8 mouse cellular contexts compared by ENCODE assay signal in genomic region chr15:5145196-5145945, GRCm38 (mm10). TPM values are rescaled to one million over a fixed set of nuclear protein-coding genes. Genes with fewer than 3 reads are reported as not detected.
DNase-seq lines count a peak whose midpoint lies in the region; ATAC-seq and TF ChIP-seq lines count a peak whose summit lies in the region.

No protein-coding gene starts in this region.

- intact Hi-C loops in heart, postnatal 14 days (cut with DNase I) = no loop called here

- H3K36me3 ChIP-seq in heart, embryonic 15.5 days = no peaks in the 10 kb centered on the region
- peaks cover 0 to 24% of the 10 kb centered on the region in 2 experiments; a peak in 2 of 4 replicates for H3K36me3 ChIP-seq in MEL (ENCODE audit: control insufficient read depth in 1 of 2, insufficient read depth in 2 of 2, low read length in 2 of 2)
- H3K36me3 ChIP-seq in hindbrain, embryonic 10.5 days = no peaks in the 10 kb centered on the region
- no peaks in the 10 kb centered on the region for H3K36me3 ChIP-seq in midbrain, embryonic 11.5 days (ENCODE audit: control insufficient read depth, insufficient read depth, low read length)

- H3K9ac ChIP-seq in heart, embryonic 15.5 days = peak overlapping the region; percentile 28; the same call in 1 of the 2 replicates
- H3K9ac ChIP-seq in MEL (ENCODE audit: control insufficient read depth, low read depth, low read length, poor library complexity, severe bottlenecking) = peak overlapping the region; percentile 47
- H3K9ac ChIP-seq in midbrain, embryonic 11.5 days (ENCODE audit: low read length) = peak overlapping the region; percentile 36; the same call in 1 of the 2 replicates

- no peaks in the 10 kb centered on the region for H3K9me3 ChIP-seq in heart, embryonic 15.5 days (replicated peaks)
- no peaks in the 10 kb centered on the region for H3K9me3 ChIP-seq in MEL (replicated peaks; ENCODE audit: insufficient read depth, low read length)
- H3K9me3 ChIP-seq in hindbrain, embryonic 10.5 days = no peaks in the 10 kb centered on the region
- H3K9me3 ChIP-seq in midbrain, embryonic 11.5 days (ENCODE audit: control insufficient read depth, low read length) = no peaks in the 10 kb centered on the region

- no peak for TF ChIP-seq EP300 in MEL (IDR thresholded peaks at IDR 0.05; ENCODE audit: low read depth in 1 of 2, low read length in 2 of 2)

- DNase-seq in heart, postnatal 14 days = no peak
- peak; percentile 57 for DNase-seq in MEL (ENCODE audit: low read depth, low spot score)
- DNase-seq in hindbrain, embryonic 10.5 days (ENCODE audit: low spot score) = no peak
- DNase-seq in midbrain, embryonic 11.5 days (ENCODE audit: low spot score, missing footprints) = no peak
- no peak for DNase-seq in adrenal gland, postnatal 10 days
- no peak for DNase-seq in embryo, embryonic 9.5 days (ENCODE audit: extremely low spot score)
- DNase-seq in kidney, adult 8-10 months = no peak

- ATAC-seq in heart, embryonic 15.5 days (replicated peaks; ENCODE audit: insufficient number of reproducible peaks, insufficient read depth, low FRiP score, low read depth) = no peak
- no peak for ATAC-seq in midbrain, embryonic 11.5 days (ENCODE audit: low FRiP score)

- H3K27me3 ChIP-seq in heart, embryonic 15.5 days = no peaks in the 10 kb centered on the region
- no peaks in the 10 kb centered on the region for H3K27me3 ChIP-seq in MEL (ENCODE audit: control insufficient read depth in 1 of 2, insufficient read depth in 2 of 2, low read length in 2 of 2)
- H3K27me3 ChIP-seq in hindbrain, embryonic 10.5 days (ENCODE audit: insufficient read depth, poor library complexity, severe bottlenecking) = no peaks in the 10 kb centered on the region
- no peaks in the 10 kb centered on the region for H3K27me3 ChIP-seq in midbrain, embryonic 11.5 days (ENCODE audit: control insufficient read depth, insufficient read depth, low read length)

- H3K27ac ChIP-seq in heart, embryonic 15.5 days = no peak overlapping the region
- peak overlapping the region; percentile 21; the same call in 1 of the 2 replicates for H3K27ac ChIP-seq in MEL (ENCODE audit: control insufficient read depth, low read depth, low read length)
- H3K27ac ChIP-seq in hindbrain, embryonic 10.5 days = 0 out of 2 replicates have a peak overlapping the region, but pooled peaks have one; percentile 23
- no peak overlapping the region for H3K27ac ChIP-seq in midbrain, embryonic 11.5 days (ENCODE audit: low read depth, low read length)

- TF ChIP-seq CTCF in MEL (IDR thresholded peaks at IDR 0.05 in 2 of 3, conservative IDR thresholded peaks at IDR 0.05 in 1 of 3; ENCODE audit: control insufficient read depth in 1 of 3, insufficient read depth in 1 of 3, low read depth in 2 of 3, low read length in 3 of 3, poor library complexity in 1 of 3, severe bottlenecking in 1 of 3) = no peak

- peaks cover 18% of the 10 kb centered on the region for H3K4me1 ChIP-seq in heart, embryonic 15.5 days (replicated peaks)
- H3K4me1 ChIP-seq in MEL (ENCODE audit: control insufficient read depth in 1 of 2, insufficient read depth in 2 of 2, low read length in 2 of 2) = peaks cover 12 to 19% of the 10 kb centered on the region in 2 experiments
- H3K4me1 ChIP-seq in hindbrain, embryonic 10.5 days (replicated peaks) = peaks cover 18% of the 10 kb centered on the region
- peaks cover 9% of the 10 kb centered on the region for H3K4me1 ChIP-seq in midbrain, embryonic 11.5 days (ENCODE audit: control insufficient read depth, insufficient read depth, low read length)

- TF ChIP-seq RAD21 in MEL (IDR thresholded peaks at IDR 0.05; ENCODE audit: low read depth, low read length) = no peak

- H3K79me2 ChIP-seq in MEL (ENCODE audit: control insufficient read depth, insufficient read depth, low read length, poor library complexity) = peaks cover 56% of the 10 kb centered on the region

- H3K4me2 ChIP-seq in heart, embryonic 15.5 days = peak overlapping the region; percentile 79
- peak overlapping the region; percentile 67 for H3K4me2 ChIP-seq in midbrain, embryonic 11.5 days

- H3K4me3 ChIP-seq in heart, embryonic 15.5 days = peak overlapping the region; percentile 99
- H3K4me3 ChIP-seq in MEL (ENCODE audit: control insufficient read depth in 1 of 2, insufficient read depth in 1 of 2, low read depth in 2 of 2, low read length in 2 of 2) = peak overlapping the region; percentile 34 to 77
- peak overlapping the region; percentile 84 for H3K4me3 ChIP-seq in hindbrain, embryonic 10.5 days
- H3K4me3 ChIP-seq in midbrain, embryonic 11.5 days (ENCODE audit: low read depth, low read length) = peak overlapping the region; percentile 85

- 37% methylated on average over 9 of the region's 9 CpGs for WGBS in heart, embryonic 15.5 days
- WGBS in hindbrain, embryonic 10.5 days = 48% methylated on average over 9 of the region's 9 CpGs
- 46% methylated on average over 9 of the region's 9 CpGs for WGBS in midbrain, embryonic 11.5 days

- TF ChIP-seq POLR2A in MEL (IDR thresholded peaks at IDR 0.05; ENCODE audit: control insufficient read depth in 1 of 2, insufficient read depth in 1 of 2, low read depth in 1 of 2, low read length in 2 of 2, poor library complexity in 1 of 2) = no peak

TF ChIP-seq in MEL, 35 proteins besides CTCF, POLR2A, EP300 and RAD21:
- TF ChIP-seq MXI1 (IDR thresholded peaks at IDR 0.05; ENCODE audit: low read depth, low read length) (no peak), SMC3 (IDR thresholded peaks at IDR 0.05; ENCODE audit: low read depth, low read length) (no peak), POLR2AphosphoS5 (IDR thresholded peaks at IDR 0.05; ENCODE audit: borderline replicate concordance, low read depth, low read length) (no peak), RCOR1 (IDR thresholded peaks at IDR 0.05; ENCODE audit: low read depth, low read length) (no peak), POLR2AphosphoS2 (IDR thresholded peaks at IDR 0.05; ENCODE audit: low read length) (no peak), GABPA (IDR thresholded peaks at IDR 0.05; ENCODE audit: low read depth, low read length) (no peak), MAFK (IDR thresholded peaks at IDR 0.05; ENCODE audit: borderline replicate concordance, low read depth, low read length) (no peak), TAL1 (IDR thresholded peaks at IDR 0.05; ENCODE audit: low read length) (no peak), CHD2 (IDR thresholded peaks at IDR 0.05; ENCODE audit: low read length) (no peak), MYC (IDR thresholded peaks at IDR 0.05; ENCODE audit: low read depth, low read length) (no peak), MEF2A (IDR thresholded peaks at IDR 0.05; ENCODE audit: extremely low read depth, insufficient replicate concordance, low read depth, low read length, poor library complexity, severe bottlenecking) (no peak), E2F4 (IDR thresholded peaks at IDR 0.05; ENCODE audit: borderline replicate concordance, low read depth, low read length) (no peak)

RNA-seq across cellular contexts. Expression of gene Prkaa1, which starts 1.7 kb away (rescaled TPM):
- polyA plus RNA-seq in heart, embryonic 15.5 days (2015; fragmentation: Nextera tagmentation; extraction: Ambion mirVana) = 14.1 and 15.8 TPM in 2 replicates
- total RNA-seq in heart, postnatal 14 days (2021) = 10 to 100 TPM; 14.0 to 15.7 TPM
- total RNA-seq in MEL (2012; rRNA removed) = 18.3 and 20.0 TPM in 2 replicates
- polyA plus RNA-seq in MEL (2012; ENCODE audit: insufficient read depth in 1 of 2, insufficient read length in 2 of 2, low read depth in 1 of 2, low replicate concordance in 2 of 2, missing spikeins in 1 of 2) = 10 to 100 TPM in 1 of 2 experiments, not detected in 1; 23.0 TPM
- 14.2 and 15.2 TPM in 2 replicates for polyA plus RNA-seq in hindbrain, embryonic 10.5 days (2016; fragmentation: Nextera tagmentation; extraction: Ambion mirVana)
- 20.0 and 20.3 TPM in 2 replicates for polyA plus RNA-seq in midbrain, embryonic 11.5 days (2014; fragmentation: Nextera tagmentation; extraction: Ambion mirVana)
- 10 to 100 TPM; 27.8 to 31.8 TPM for total RNA-seq in adrenal gland, postnatal 10 days (2021)

RNA-seq across cellular contexts. Expression of gene Rpl37, which starts 28.9 kb away (rescaled TPM):
- polyA plus RNA-seq in heart, embryonic 15.5 days (2015; fragmentation: Nextera tagmentation; extraction: Ambion mirVana) = 246 and 397 TPM in 2 replicates
- 100 to 1,000 TPM; 183 to 196 TPM for total RNA-seq in heart, postnatal 14 days (2021)
- total RNA-seq in MEL (2012; rRNA removed) = 1,625 and 1,669 TPM in 2 replicates
- 1,000 to 10,000 TPM in 1 of 2 experiments, 100 to 1,000 TPM in 1; 923 to 1,012 TPM for polyA plus RNA-seq in MEL (2012; ENCODE audit: insufficient read depth in 1 of 2, insufficient read length in 2 of 2, low read depth in 1 of 2, low replicate concordance in 2 of 2, missing spikeins in 1 of 2)
- polyA plus RNA-seq in hindbrain, embryonic 10.5 days (2016; fragmentation: Nextera tagmentation; extraction: Ambion mirVana) = 417 and 434 TPM in 2 replicates
- polyA plus RNA-seq in midbrain, embryonic 11.5 days (2014; fragmentation: Nextera tagmentation; extraction: Ambion mirVana) = 475 and 516 TPM in 2 replicates
- 100 to 1,000 TPM; 429 to 446 TPM for total RNA-seq in adrenal gland, postnatal 10 days (2021)

RNA-seq across cellular contexts. Expression of gene Card6, which starts 37.0 kb away (rescaled TPM):
- polyA plus RNA-seq in heart, embryonic 15.5 days (2015; fragmentation: Nextera tagmentation; extraction: Ambion mirVana) = 1.7 and 2.4 TPM in 2 replicates
- total RNA-seq in heart, postnatal 14 days (2021) = 1 to 10 TPM; 5.5 to 5.9 TPM
- 0.08 and 0.26 TPM in 2 replicates for total RNA-seq in MEL (2012; rRNA removed)
- polyA plus RNA-seq in MEL (2012; ENCODE audit: insufficient read depth in 1 of 2, insufficient read length in 2 of 2, low read depth in 1 of 2, low replicate concordance in 2 of 2, missing spikeins in 1 of 2) = under 1 TPM in 1 of 2 experiments, not detected in 1; 0.13 TPM
- polyA plus RNA-seq in hindbrain, embryonic 10.5 days (2016; fragmentation: Nextera tagmentation; extraction: Ambion mirVana) = 0.63 and 0.89 TPM in 2 replicates
- polyA plus RNA-seq in midbrain, embryonic 11.5 days (2014; fragmentation: Nextera tagmentation; extraction: Ambion mirVana) = 0.63 and 1.5 TPM in 2 replicates
- total RNA-seq in adrenal gland, postnatal 10 days (2021) = 1 to 10 TPM; 9.3 TPM

RNA-seq across cellular contexts. Expression of gene Ttc33, which starts 40.0 kb away (rescaled TPM):
- polyA plus RNA-seq in heart, embryonic 15.5 days (2015; fragmentation: Nextera tagmentation; extraction: Ambion mirVana) = 31.8 and 33.7 TPM in 2 replicates
- 10 to 100 TPM; 30.6 to 33.4 TPM for total RNA-seq in heart, postnatal 14 days (2021)
- total RNA-seq in MEL (2012; rRNA removed) = 21.0 and 22.0 TPM in 2 replicates
- polyA plus RNA-seq in MEL (2012; ENCODE audit: insufficient read depth in 1 of 2, insufficient read length in 2 of 2, low read depth in 1 of 2, low replicate concordance in 2 of 2, missing spikeins in 1 of 2) = 10 to 100 TPM in 1 of 2 experiments, not detected in 1; 26.2 TPM
- polyA plus RNA-seq in hindbrain, embryonic 10.5 days (2016; fragmentation: Nextera tagmentation; extraction: Ambion mirVana) = 36.7 and 37.8 TPM in 2 replicates
- 53.6 and 55.0 TPM in 2 replicates for polyA plus RNA-seq in midbrain, embryonic 11.5 days (2014; fragmentation: Nextera tagmentation; extraction: Ambion mirVana)
- total RNA-seq in adrenal gland, postnatal 10 days (2021) = 10 to 100 TPM; 32.7 to 35.4 TPM

Comparison
In these comparisons a context has a peak if more than half of its experiments do, and no peak if none do; other contexts are left out.
1. H3K27ac ChIP-seq: peak in MEL (single experiment) and hindbrain, embryonic 10.5 days (single experiment); none in heart, embryonic 15.5 days (single experiment) and midbrain, embryonic 11.5 days (single experiment).
2. Peak in every context shown above with its lines, with median percentiles within 50 percentile points of each other: H3K4me3 ChIP-seq and H3K9ac ChIP-seq.